Comparison of ENCODE assay signal across 9 mouse cellular contexts in the genomic region with DNA sequence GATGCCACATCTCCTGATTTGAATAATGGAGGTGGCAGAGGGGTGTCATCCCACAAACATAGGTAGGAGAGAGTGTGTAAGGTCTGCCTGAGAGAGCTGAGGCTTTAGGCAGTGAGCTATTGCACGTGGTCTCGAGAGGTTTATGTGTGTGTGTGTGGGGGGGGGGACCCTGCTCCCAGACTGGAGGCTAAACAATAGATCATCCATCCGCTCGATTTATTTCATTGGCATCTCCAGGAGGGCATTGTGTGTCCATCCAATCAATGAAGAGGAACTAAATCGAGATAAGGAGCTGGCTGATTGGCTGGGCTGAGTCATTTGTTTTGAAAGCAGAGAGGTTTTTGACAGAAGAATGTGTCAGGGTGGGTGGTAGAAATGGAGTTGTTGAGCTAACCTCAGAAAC. TPM values are rescaled to one million over a fixed set of nuclear protein-coding genes. Genes with fewer than 3 reads are reported as not detected.
A peak's percentile ranks its signal among the peaks of the same experiment; 100 is the strongest.
DNase-seq lines count a peak whose midpoint lies in the region; ATAC-seq lines count a peak whose summit lies in the region.
"Had no signal": no experiment of that assay in that cellular context is flagged by ENCODE, and none has a peak within 500 bp of the region (broad histone marks: within the 10 kb centered on the region; RNA-seq: fewer than 3 reads in every experiment).

No protein-coding gene starts in this region.

- no peak overlapping the region for H3K9ac ChIP-seq in embryonic facial prominence, embryonic 13.5 days
- H3K9ac ChIP-seq: liver, embryonic 14.5 days had no signal

- H3K4me2 ChIP-seq in embryonic facial prominence, embryonic 13.5 days = 0 out of 2 replicates have a peak overlapping the region, but pooled peaks have one; percentile 11

- ATAC-seq in embryonic facial prominence, embryonic 13.5 days (ENCODE audit: insufficient number of reproducible peaks, insufficient read depth, low FRiP score, low TSS enrichment, low read depth) = no peak
- ATAC-seq in inflammation-experienced regulatory T-cells, adult 6 months = peak; percentile 14
- no peak for ATAC-seq in granulocyte monocyte progenitor cell, adult 5-6 weeks (replicated peaks; ENCODE audit: poor library complexity, severe bottlenecking)

- peaks cover 8% of the 10 kb centered on the region for H3K9me3 ChIP-seq in embryonic facial prominence, embryonic 13.5 days

- no peak overlapping the region for H3K4me3 ChIP-seq in embryonic facial prominence, embryonic 13.5 days

- H3K36me3 ChIP-seq in embryonic facial prominence, embryonic 13.5 days = no peaks in the 10 kb centered on the region

- H3K27me3 ChIP-seq in embryonic facial prominence, embryonic 13.5 days = no peaks in the 10 kb centered on the region

- peaks cover 31% of the 10 kb centered on the region for H3K4me1 ChIP-seq in embryonic facial prominence, embryonic 13.5 days

- peak; percentile 51 to 80 for DNase-seq in right cerebral cortex, postnatal 10 days (ENCODE audit: low spot score in 2 of 2)
- no peak for DNase-seq in right cerebral cortex, postnatal 25 days
- peak; percentile 58 for DNase-seq in retina, embryonic 14.5 days (ENCODE audit: low spot score)
- DNase-seq in right cerebral cortex, postnatal 4 days = no peak

- 20% methylated on average over 5 of the region's 5 CpGs for WGBS in embryonic facial prominence, embryonic 13.5 days

- H3K27ac ChIP-seq in embryonic facial prominence, embryonic 13.5 days = no peak overlapping the region
- H3K27ac ChIP-seq: liver, embryonic 14.5 days had no signal

RNA-seq across cellular contexts. Expression of a gene that starts 2.4 kb away (rescaled TPM):
- polyA plus RNA-seq in embryonic facial prominence, embryonic 13.5 days (2015; fragmentation: Nextera tagmentation; extraction: Ambion mirVana) = 5.7 and 8.7 TPM in 2 replicates
- polyA plus RNA-seq in inflammation-experienced regulatory T-cells, adult 6 months (2017; shearing (Covaris generic)) = 10 to 100 TPM in 2 of 3 experiments, 1 to 10 TPM in 1; 8.5 to 97.5 (median 73.7) TPM
- not detected in 2 replicates for total RNA-seq in granulocyte monocyte progenitor cell, adult 5-6 weeks (2014; fragmentation: Nextera tagmentation)
- not detected in 2 replicates for total RNA-seq in granulocyte monocyte progenitor cell, adult 5-6 weeks (2017)

RNA-seq across cellular contexts. Expression of a gene that starts 37.3 kb away (rescaled TPM):
- polyA plus RNA-seq in embryonic facial prominence, embryonic 13.5 days (2015; fragmentation: Nextera tagmentation; extraction: Ambion mirVana) = 0.10 and 0.12 TPM in 2 replicates
- not detected for polyA plus RNA-seq in inflammation-experienced regulatory T-cells, adult 6 months (2017; shearing (Covaris generic))
- not detected in 2 replicates for total RNA-seq in granulocyte monocyte progenitor cell, adult 5-6 weeks (2014; fragmentation: Nextera tagmentation)
- total RNA-seq in granulocyte monocyte progenitor cell, adult 5-6 weeks (2017) = not detected in 2 replicates
- polyA plus RNA-seq: heart, embryonic 14.5 days; liver, embryonic 14.5 days had no signal

Comparison
In these comparisons a context has a peak if more than half of its experiments do, and no peak if none do; other contexts are left out.
1. DNase-seq: peak in right cerebral cortex, postnatal 10 days (2 of 2) and retina, embryonic 14.5 days (single experiment); none in right cerebral cortex, postnatal 25 days (single experiment) and right cerebral cortex, postnatal 4 days (single experiment).